Mouse (Mus musculus) MEL (cell line): ENCODE measurements around the gene Kdm6b.

Source experiments
- BHLHE40 ChIP-seq: IDR thresholded peaks from 2 replicates; pipeline ENCODE4 v1.6.1; 2012; ENCODE audit warnings: low read depth, mild to moderate bottlenecking, inconsistent platforms, low read length, improper control_type of control experiment, borderline replicate concordance
- MEF2A ChIP-seq: IDR thresholded peaks from 2 replicates; pipeline ENCODE4 v1.6.1; 2014; ENCODE audit warnings: low read depth, mild to moderate bottlenecking, inconsistent platforms, low read length, improper control_type of control experiment; ENCODE audit not compliant: poor library complexity, insufficient replicate concordance, severe bottlenecking; ENCODE audit errors: extremely low read depth

DNA sequence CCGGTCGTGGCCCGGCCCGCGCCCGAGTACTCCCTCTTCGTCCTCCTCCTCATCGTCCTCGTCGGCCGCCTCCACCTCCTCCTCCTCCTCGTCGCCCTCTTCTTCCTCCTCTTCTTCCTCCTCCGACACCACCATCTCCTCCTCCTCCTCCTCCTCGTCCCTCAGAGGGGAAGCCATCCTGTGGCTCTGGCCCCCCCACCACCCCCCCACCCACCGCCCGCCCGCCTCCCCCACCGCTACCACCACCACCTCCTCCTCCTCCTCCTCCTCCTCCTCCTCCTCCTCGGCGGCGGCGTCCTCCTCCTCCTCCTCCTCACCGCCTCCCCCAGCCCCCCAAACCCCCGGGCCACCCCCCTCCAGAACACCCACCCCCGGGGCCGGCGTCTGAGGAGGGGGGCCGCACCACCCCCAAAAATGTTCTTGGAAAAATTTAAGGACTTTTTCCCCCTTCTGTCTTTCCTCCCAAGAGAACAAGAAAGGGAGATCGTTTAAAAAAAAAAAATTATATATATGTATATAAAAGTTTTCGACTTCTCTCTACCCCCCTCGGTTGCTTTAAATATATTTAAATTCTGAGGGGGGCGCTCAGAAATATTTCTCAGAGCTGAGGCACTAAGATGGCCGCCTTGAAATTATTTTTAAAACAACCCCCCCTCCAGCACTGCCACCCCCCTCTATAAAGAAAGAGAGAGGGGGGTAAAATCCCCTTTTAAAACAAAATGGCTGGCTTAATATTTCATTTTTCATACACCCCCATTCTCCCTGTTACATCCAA, 44.1 kb downstream of the Kdm6b start, which contains the start of gene Chd3:
- TF ChIP-seq BHLHE40 (no peak), MEF2A (no peak)
